Mouse (Mus musculus) lung, embryonic 14.5 days (tissue): ENCODE measurements at regions not wholly inside any gene's neighbourhood (a gene's known extent, or its start where the extent isn't known, plus 50 kb on each side); places are given as distances from the start of the nearest gene placed in this dataset.

Experiments used
- ATAC-seq: fragments of 200-750 bp; cut with Nextera tagmentation; 2 replicates; pipeline ENCODE4 v1.8.0; 2017; ENCODE audit warnings: mild to moderate bottlenecking, moderate TSS enrichment, moderate library complexity; ENCODE audit not compliant: insufficient read depth
- DNase-seq: peaks from one replicate; pipeline ENCODE4 v3.0.0-alpha.2; 2015
- H3K27ac ChIP-seq: fragments of 300-500 bp; sonication (generic); 2 replicates; pipeline ENCODE4 v1.5.1; 2014; ENCODE audit warnings: low read depth, mild to moderate bottlenecking, moderate library complexity
- H3K27me3 ChIP-seq: fragments of 300-500 bp; sonication (generic); 2 replicates; pipeline ENCODE4 v1.6.1; 2014; ENCODE audit warnings: low read length, control low read depth; ENCODE audit not compliant: insufficient read depth
- H3K36me3 ChIP-seq: fragments of 300-500 bp; sonication (generic); 2 replicates; pipeline ENCODE4 v1.6.1; 2014; ENCODE audit warnings: control low read depth; ENCODE audit not compliant: insufficient read depth
- H3K4me1 ChIP-seq: fragments of 300-500 bp; sonication (generic); 2 replicates; pipeline ENCODE4 v1.6.1; 2014; ENCODE audit warnings: antibody characterized with exemption, control low read depth; ENCODE audit not compliant: insufficient read depth
- H3K4me2 ChIP-seq: fragments of 300-500 bp; sonication (generic); 2 replicates; pipeline ENCODE4 v1.6.1; 2014; ENCODE audit warnings: mild to moderate bottlenecking
- H3K4me3 ChIP-seq: fragments of 300-500 bp; sonication (generic); 2 replicates; pipeline ENCODE4 v1.5.1; 2014; ENCODE audit warnings: low read depth, low read length
- H3K9ac ChIP-seq: fragments of 300-500 bp; sonication (generic); 2 replicates; pipeline ENCODE4 v1.6.1; 2014
- H3K9me3 ChIP-seq: fragments of 300-500 bp; sonication (generic); 2 replicates; pipeline ENCODE4 v1.6.1; 2016; ENCODE audit warnings: low read depth, low read length, control low read depth
- CTCF ChIP-seq: IDR thresholded peaks from 2 replicates; pipeline ENCODE4 v1.5.1; 2016; ENCODE audit warnings: antibody characterized with exemption, low read depth
- WGBS: fragments of 180-500 bp; shearing (Covaris S2); extraction: QIAGEN DNeasy Blood & Tissue Kit; methylation state at CpG from one replicate; pipeline ENCODE4 v1.1.7; 2014; 5-methylcytosine and 5-hydroxymethylcytosine counted together

GRCm38 (mm10) chr10:96373481-96373880 lies 237.1 kb downstream of the Gm5426 start:
- Histone ChIP-seq H3K36me3 (no peaks in the 10 kb centered on the region), H3K9me3 (no peaks in the 10 kb centered on the region), H3K9ac (no peak overlapping the region), H3K27me3 (no peaks in the 10 kb centered on the region), H3K4me3 (no peak overlapping the region), H3K27ac (peak overlapping the region; percentile 14; the same call in 1 of the 2 replicates), H3K4me1 (peaks cover 18% of the 10 kb centered on the region), H3K4me2 (no peak overlapping the region)
- DNase-seq, result no peak
- 56% methylated on average over 7 of the region's 7 CpGs for WGBS
- ATAC-seq, result no peak
- TF ChIP-seq CTCF, result no peak

GRCm38 (mm10) chr10:96374293-96375069 lies 238.1 kb downstream of the Gm5426 start:
- TF ChIP-seq CTCF, result no peak
- Histone ChIP-seq H3K27me3 (no peaks in the 10 kb centered on the region), H3K4me2 (no peak overlapping the region), H3K9me3 (no peaks in the 10 kb centered on the region), H3K4me1 (peaks cover 18% of the 10 kb centered on the region), H3K36me3 (no peaks in the 10 kb centered on the region), H3K9ac (no peak overlapping the region), H3K27ac (no peak overlapping the region), H3K4me3 (no peak overlapping the region)
- whole genome bisulfite sequencing, result 85% methylated on average over 12 of the region's 12 CpGs
- no peak for ATAC-seq
- DNase-seq, result no peak

- Histone ChIP-seq H3K9ac (no peak overlapping the region), H3K4me3 (no peak overlapping the region), H3K27me3 (no peaks in the 10 kb centered on the region), H3K9me3 (no peaks in the 10 kb centered on the region), H3K4me1 (peaks cover 18% of the 10 kb centered on the region), H3K4me2 (no peak overlapping the region), H3K27ac (no peak overlapping the region), H3K36me3 (no peaks in the 10 kb centered on the region)
- ATAC-seq (no peak), DNase-seq (no peak)
- TF ChIP-seq CTCF, result no peak
- WGBS, result 91% methylated on average over 3 of the region's 3 CpGs
Observed at GRCm38 (mm10) chr10:96375070-96375447, 238.7 kb downstream of the Gm5426 start.

GRCm38 (mm10) chr10:96377549-96377948 lies 239.3 kb upstream of the Btg1 start:
- no peak for ATAC-seq

GRCm38 (mm10) chr10:96379016-96379771 lies 237.6 kb upstream of the Btg1 start:
- no peaks in the 10 kb centered on the region for H3K4me1 ChIP-seq
- WGBS, result 57% methylated on average over 9 of the region's 9 CpGs
- no peak overlapping the region for H3K27ac ChIP-seq
- H3K9me3 ChIP-seq, result no peaks in the 10 kb centered on the region
- H3K4me3 ChIP-seq, result no peak overlapping the region
- no peak for TF ChIP-seq CTCF
- H3K9ac ChIP-seq, result no peak overlapping the region
- DNase-seq (no peak), ATAC-seq (no peak)
- no peaks in the 10 kb centered on the region for H3K36me3 ChIP-seq
- H3K4me2 ChIP-seq, result no peak overlapping the region
- H3K27me3 ChIP-seq, result no peaks in the 10 kb centered on the region

More at GRCm38 (mm10) chr10:96377549-96377948, 239.3 kb upstream of the Btg1 start:
- no peak overlapping the region for H3K27ac ChIP-seq
- TF ChIP-seq CTCF, result no peak
- H3K9me3 ChIP-seq, result no peaks in the 10 kb centered on the region
- no peaks in the 10 kb centered on the region for H3K36me3 ChIP-seq
- no peak overlapping the region for H3K4me2 ChIP-seq
- WGBS, result 84% methylated on average over 4 of the region's 4 CpGs
- no peak overlapping the region for H3K4me3 ChIP-seq
- H3K27me3 ChIP-seq, result no peaks in the 10 kb centered on the region
- peaks cover 12% of the 10 kb centered on the region for H3K4me1 ChIP-seq
- DNase-seq, result no peak
- H3K9ac ChIP-seq, result no peak overlapping the region

GRCm38 (mm10) chr10:96381664-96382063 lies 235.1 kb upstream of the Btg1 start:
- Histone ChIP-seq H3K36me3 (no peaks in the 10 kb centered on the region), H3K27ac (no peak overlapping the region), H3K4me2 (no peak overlapping the region), H3K9ac (no peak overlapping the region), H3K27me3 (no peaks in the 10 kb centered on the region), H3K4me1 (no peaks in the 10 kb centered on the region), H3K9me3 (no peaks in the 10 kb centered on the region), H3K4me3 (no peak overlapping the region)
- DNase-seq (no peak), ATAC-seq (no peak)
- WGBS, result 85% methylated on average over 6 of the region's 6 CpGs
- TF ChIP-seq CTCF, result no peak

- Histone ChIP-seq H3K4me1 (0 out of 2 replicates have a peak, but pooled peaks cover 2% of the 10 kb centered on the region), H3K36me3 (no peaks in the 10 kb centered on the region), H3K9ac (no peak overlapping the region), H3K27me3 (no peaks in the 10 kb centered on the region), H3K4me2 (no peak overlapping the region), H3K27ac (no peak overlapping the region), H3K9me3 (no peaks in the 10 kb centered on the region), H3K4me3 (no peak overlapping the region)
- DNase-seq (no peak), ATAC-seq (no peak)
- 48% methylated on average over 3 of the region's 3 CpGs for WGBS
- no peak for TF ChIP-seq CTCF
Observed at GRCm38 (mm10) chr10:96391748-96392147, 225.1 kb upstream of the Btg1 start.
